Mouse (Mus musculus): ENCODE data around the gene Pola1. TPM values are rescaled to one million over a fixed set of nuclear protein-coding genes. Genes with fewer than 3 reads are reported as not detected.
A peak's percentile ranks its signal among the peaks of the same experiment; 100 is the strongest.

Pola1 gene
- total RNA-seq, 2 experiments from 2014 or later, result 7.6 to 8.8 TPM

GRCm38 (mm10) chrX:93377285-93377972 lies 254.5 kb downstream of the Pola1 start:
- TF ChIP-seq CTCF (conservative IDR thresholded peaks at IDR 0.05), result no peak
- no peak for DNase-seq (ENCODE audit: low spot score in 2 of 2)
- Histone ChIP-seq H3K4me3 (no peak overlapping the region), H3K27ac (no peak overlapping the region)

DNA sequence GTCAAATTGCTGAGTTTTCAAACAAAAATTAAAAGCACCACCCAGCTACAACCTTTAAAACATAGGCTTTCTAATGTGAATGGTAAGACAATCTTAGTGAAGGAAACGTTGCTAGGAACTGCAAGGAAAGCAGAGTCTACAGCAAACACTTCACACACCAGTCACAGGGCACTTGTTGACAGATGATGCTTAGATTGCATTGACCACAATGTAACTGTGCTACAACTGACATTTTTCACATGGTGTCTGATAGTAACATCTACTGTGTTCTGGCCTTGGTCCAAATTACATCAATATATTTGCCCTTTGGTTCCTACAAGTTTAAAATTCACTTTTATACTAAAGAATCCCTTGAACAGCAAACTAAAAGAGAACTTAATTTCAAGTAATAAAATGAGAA lies 258.5 kb downstream of the Pola1 start:
- TF ChIP-seq CTCF (conservative IDR thresholded peaks at IDR 0.05), result no peak
- Histone ChIP-seq H3K4me3 (no peak overlapping the region), H3K27ac (no peak overlapping the region)
- DNase-seq (ENCODE audit: low spot score in 2 of 2), result no peak

GRCm38 (mm10) chrX:93369708-93370107 lies 262.2 kb downstream of the Pola1 start:
- Histone ChIP-seq H3K4me3 (no peak overlapping the region), H3K27ac (no peak overlapping the region)
- no peak for TF ChIP-seq CTCF (conservative IDR thresholded peaks at IDR 0.05)
- no peak for DNase-seq (ENCODE audit: low spot score in 2 of 2)

GRCm38 (mm10) chrX:93368211-93368610 lies 263.7 kb downstream of the Pola1 start:
- DNase-seq (ENCODE audit: low spot score in 2 of 2), result no peak
- H3K4me3 ChIP-seq, result no peak overlapping the region
- no peak overlapping the region for H3K27ac ChIP-seq
- no peak for TF ChIP-seq CTCF (conservative IDR thresholded peaks at IDR 0.05)

- no peak for DNase-seq (ENCODE audit: low spot score in 2 of 2)
- TF ChIP-seq CTCF (conservative IDR thresholded peaks at IDR 0.05), result no peak
- Histone ChIP-seq H3K27ac (no peak overlapping the region), H3K4me3 (no peak overlapping the region)
These were observed 310.6 kb downstream of the Pola1 start for GRCm38 (mm10) chrX:93321336-93321735.

DNA sequence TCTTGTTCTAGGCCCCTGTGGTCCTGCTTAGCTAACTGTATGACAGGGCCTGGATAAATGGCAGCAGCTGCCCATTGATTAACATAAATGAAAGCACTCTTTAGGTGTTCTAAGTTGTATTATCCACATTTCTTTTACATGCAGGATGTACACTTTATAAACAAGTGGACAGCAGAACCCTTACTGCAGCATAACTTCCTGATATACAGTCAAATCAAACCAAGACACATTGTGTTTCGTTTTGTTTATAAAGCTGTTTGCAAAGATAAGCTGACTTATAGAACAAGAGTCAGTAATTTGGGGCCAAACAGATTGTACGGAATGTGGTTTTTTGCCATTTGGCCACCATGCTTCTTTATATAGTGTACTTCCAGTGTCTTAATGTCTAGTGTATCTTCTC lies 312.0 kb downstream of the Pola1 start:
- TF ChIP-seq CTCF (conservative IDR thresholded peaks at IDR 0.05), result no peak
- no peak overlapping the region for H3K27ac ChIP-seq
- DNase-seq (ENCODE audit: low spot score in 2 of 2), result no peak
- no peak overlapping the region for H3K4me3 ChIP-seq

- no peak for DNase-seq (ENCODE audit: low spot score in 2 of 2)
- no peak for TF ChIP-seq CTCF (conservative IDR thresholded peaks at IDR 0.05)
- Histone ChIP-seq H3K27ac (no peak overlapping the region), H3K4me3 (no peak overlapping the region)
These were observed 314.4 kb downstream of the Pola1 start for GRCm38 (mm10) chrX:93317577-93317976.

DNA sequence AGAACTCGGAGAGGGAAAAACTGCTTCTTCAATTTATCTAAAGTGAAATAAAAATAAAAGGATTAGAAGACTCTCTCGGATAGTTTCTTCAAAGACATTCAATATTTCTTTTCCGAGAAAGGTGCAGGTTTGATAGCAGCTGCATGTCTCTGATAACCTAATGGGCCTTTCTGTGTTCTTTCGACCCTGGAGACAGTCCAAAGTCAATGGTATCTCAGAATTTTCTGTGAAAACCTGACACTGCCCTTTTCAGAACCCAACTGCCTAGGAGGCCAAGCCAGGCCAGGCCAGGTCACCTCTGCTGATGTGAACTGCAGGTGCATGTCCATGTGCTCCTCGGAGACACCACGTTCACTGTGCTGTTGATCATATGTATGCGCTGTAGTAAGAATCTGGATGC lies 326.2 kb downstream of the Pola1 start:
- no peak for TF ChIP-seq CTCF (conservative IDR thresholded peaks at IDR 0.05)
- Histone ChIP-seq H3K27ac (no peak overlapping the region), H3K4me3 (no peak overlapping the region)
- DNase-seq (ENCODE audit: low spot score in 2 of 2), result no peak

DNA sequence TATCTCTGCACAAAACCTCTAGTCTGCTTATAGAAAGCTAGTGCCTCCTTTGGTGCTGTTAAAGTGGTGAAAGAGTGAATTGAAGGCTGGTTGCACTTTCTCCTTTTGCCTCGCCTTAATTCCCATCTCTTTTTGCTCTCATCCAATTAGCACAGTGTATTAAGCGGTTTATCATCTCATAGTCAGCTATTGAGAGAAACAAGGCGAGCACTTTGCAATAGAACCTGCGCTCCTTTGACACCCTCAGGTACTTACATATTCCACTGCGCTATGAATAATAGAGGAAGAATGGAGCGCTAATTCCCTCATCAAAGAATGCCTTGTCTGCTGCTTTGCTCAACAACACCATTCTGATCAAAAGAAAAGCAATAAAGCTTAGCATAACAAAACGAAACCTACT lies 330.2 kb downstream of the Pola1 start:
- no peak overlapping the region for H3K4me3 ChIP-seq
- no peak for DNase-seq (ENCODE audit: low spot score in 2 of 2)
- no peak for TF ChIP-seq CTCF (conservative IDR thresholded peaks at IDR 0.05)
- no peak overlapping the region for H3K27ac ChIP-seq

- no peak overlapping the region for H3K27ac ChIP-seq
- TF ChIP-seq CTCF (conservative IDR thresholded peaks at IDR 0.05), result no peak
- no peak for DNase-seq (ENCODE audit: low spot score in 2 of 2)
- no peak overlapping the region for H3K4me3 ChIP-seq
These were observed 331.7 kb downstream of the Pola1 start for GRCm38 (mm10) chrX:93300183-93300815.

DNA sequence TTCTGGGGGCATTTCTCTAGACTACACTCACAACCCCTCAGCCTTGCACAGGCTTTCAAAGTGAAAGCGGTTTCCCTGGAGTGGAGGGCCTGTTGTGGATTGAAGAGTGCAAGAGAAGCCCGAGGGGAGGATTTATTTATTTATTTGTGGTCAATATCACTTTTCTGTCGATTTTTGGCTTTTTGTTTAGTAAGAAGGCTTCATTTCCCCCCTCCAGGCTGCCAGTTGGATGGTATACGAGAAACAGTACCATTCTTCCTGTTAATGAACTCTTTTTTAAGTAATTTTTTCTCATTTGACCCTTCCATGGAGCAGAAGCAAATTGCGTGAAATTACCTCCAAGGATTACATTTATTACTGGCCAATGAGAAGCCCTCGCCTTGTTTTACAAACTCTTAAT lies 332.2 kb downstream of the Pola1 start:
- Histone ChIP-seq H3K27ac (0 out of 2 replicates have a peak overlapping the region, but pooled peaks have one; percentile 36), H3K4me3 (no peak overlapping the region)
- TF ChIP-seq CTCF (conservative IDR thresholded peaks at IDR 0.05), result no peak
- no peak for DNase-seq (ENCODE audit: low spot score in 2 of 2)

- peak overlapping the region; percentile 30; the same call in 1 of the 2 replicates for H3K4me3 ChIP-seq
- 0 out of 2 replicates have a peak overlapping the region, but pooled peaks have one; percentile 36 for H3K27ac ChIP-seq
- 0 out of 2 replicates have a peak, but pooled peaks have one; percentile 3 for TF ChIP-seq CTCF (conservative IDR thresholded peaks at IDR 0.05)
- DNase-seq (ENCODE audit: low spot score in 2 of 2), result no peak
These were observed 332.8 kb downstream of the Pola1 start for GRCm38 (mm10) chrX:93299046-93299626.

- Histone ChIP-seq H3K4me3 (no peak overlapping the region; the same call in 1 of the 2 replicates), H3K27ac (peak overlapping the region; percentile 57; the same call in 1 of the 2 replicates)
- DNase-seq (ENCODE audit: low spot score in 2 of 2), result no peak
- TF ChIP-seq CTCF (conservative IDR thresholded peaks at IDR 0.05), result no peak
These were observed 334.9 kb downstream of the Pola1 start for GRCm38 (mm10) chrX:93297001-93297441.
